Mouse (Mus musculus) left cerebral cortex, adult 9 months (tissue): ENCODE measurements around the gene Wbp2nl.

Source experiments
- DNase-seq, 2 experiments: peaks; one replicate each; pipeline ENCODE4 v3.0.0; 2022; ENCODE audit warnings: low spot score in 2 of 2

Gene Wbp2nl

DNA sequence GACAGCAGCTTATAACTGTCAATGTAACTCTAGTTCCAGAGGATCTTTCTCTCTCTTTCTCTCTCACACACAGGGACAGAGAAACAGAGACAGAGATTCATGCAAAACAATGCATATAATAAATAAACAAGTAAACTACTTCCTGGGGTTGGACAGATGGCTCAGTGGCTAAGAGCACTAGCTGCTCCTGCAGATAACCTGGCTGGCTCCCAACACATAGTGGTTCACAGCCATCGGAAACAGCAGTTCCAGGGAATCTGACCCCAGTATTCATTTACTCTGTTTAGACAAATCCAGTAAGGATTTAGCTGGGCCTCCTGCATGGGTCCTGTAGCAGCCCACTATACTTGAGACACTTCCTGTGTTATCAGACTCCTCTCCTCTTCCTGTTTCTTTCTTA is 20.9 kb downstream of the Wbp2nl start:
- no peak for DNase-seq

DNA sequence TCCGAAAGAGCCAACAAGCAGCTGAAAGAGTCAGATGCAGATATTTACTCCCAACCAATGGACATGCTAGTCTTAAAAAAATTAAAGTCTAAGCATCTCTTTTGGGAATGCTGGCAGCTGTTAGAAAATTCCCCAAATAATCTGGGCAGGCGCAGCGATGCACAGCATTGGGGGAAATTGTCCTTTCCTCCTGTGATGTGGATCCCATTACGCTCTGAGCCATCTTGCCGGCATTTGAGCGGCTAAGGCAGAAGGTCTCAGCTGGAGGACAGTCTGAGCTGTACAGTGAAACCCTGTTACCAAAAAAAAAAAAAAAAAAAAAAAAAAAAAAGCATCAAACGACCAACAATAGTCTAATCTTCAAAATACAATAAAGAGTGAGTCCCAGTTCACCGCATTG is 23.4 kb downstream of the Wbp2nl start:
- no peak for DNase-seq

DNA sequence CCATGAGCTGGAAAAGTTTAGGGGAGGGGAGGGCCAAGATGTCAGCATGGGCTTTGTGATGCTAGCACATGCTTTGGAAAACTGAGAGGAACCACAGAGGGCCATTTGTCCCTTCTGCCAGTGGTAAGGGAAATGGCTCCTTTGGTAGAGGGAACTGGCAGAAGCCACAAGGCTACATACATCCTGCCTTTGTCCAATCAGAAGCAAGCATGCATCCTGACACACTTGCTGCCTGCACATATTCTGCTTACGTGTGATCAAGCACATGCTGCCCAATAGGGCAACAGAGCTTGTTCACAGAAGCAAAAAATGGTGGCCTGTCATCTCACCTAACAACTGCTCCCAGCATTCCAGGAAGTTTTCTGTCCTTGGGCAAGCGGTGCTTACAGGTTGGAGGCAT is 26.6 kb downstream of the Wbp2nl start:
- no peak for DNase-seq

DNA sequence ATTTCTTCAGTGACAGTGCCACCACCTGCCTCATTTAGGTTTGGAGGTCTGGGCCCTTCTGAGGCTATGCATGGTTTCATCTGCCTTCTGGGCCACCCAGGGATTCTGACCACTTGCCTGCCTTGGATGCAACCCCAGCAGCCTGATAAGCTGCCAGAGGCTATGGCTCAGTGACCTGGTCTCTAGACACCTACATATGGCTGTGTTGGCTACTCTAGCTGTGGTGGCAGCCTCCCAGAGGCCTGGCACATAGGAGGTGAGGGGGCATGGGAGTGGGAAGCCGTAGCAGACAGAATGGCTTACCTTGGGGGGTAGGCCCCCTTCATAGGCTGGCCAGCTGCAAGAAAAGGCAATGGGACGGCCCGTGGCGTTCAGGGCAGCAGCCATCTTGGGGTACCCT is 36.4 kb downstream of the Wbp2nl start:
- no peak for DNase-seq

DNA sequence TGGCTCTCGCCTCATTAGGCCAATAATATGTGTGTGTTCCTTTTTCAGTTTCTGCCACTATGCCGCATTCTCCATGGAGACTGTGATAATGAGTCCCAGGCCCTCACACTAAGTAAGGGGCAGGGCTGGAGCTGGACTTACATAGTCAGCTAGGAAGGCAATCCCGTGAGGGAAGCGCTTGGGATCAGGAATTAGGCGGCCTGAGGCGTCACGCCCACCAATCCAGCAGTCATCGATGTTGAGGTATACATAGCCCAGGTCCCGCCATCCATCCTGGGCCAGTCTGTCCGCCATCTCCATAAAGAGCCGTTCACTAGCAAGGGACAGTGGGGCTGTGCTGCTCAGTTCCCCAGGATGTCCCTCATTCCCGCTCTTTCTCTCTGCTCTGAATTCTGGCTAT is 37.9 kb downstream of the Wbp2nl start:
- DNase-seq, result no peak

DNA sequence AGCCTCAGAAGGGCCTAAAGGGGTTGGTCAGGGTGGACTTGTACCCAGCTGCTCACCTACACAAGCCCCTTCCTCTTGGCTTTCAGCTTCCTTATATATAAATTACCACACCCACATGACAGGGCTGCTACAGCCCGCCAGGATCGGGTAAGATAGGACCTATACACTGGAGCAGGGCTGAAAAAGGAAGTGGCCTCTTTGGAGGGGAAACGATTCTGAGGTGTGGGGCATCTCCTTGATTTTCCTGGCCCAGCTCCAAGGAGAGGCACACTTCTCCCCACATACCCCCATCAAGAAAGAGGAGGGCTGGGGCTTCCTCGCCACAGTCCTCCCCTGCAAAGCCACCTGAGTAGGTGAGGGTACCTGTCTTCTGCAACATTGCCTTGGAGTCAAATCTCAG is 39.1 kb downstream of the Wbp2nl start:
- DNase-seq, result no peak

DNA sequence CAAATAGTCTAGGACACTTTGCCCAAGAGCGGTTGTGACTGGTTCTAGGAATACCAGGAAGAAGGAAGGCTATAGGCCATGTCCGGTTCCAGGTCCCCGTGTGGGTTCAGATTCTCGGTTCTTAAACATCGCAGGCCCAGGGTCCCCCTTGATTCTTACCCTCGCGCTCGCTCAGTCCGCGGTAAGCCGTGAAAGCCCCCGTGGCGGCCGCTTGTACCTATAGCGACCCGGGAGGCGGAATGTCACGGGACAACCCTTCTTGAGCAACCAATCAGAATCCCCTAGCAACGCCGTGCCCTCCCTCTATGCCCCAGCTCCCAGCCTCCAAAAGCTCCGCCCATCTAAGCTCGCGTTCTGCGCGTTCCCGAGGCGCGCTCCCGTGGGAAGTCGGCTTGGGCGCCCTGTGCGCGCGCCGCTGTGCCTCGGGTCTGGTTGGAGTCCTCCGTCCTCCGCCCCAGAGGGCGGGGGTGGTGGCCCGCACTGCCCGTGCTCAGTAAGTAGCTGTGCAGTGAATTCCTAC is 39.9 kb downstream of the Wbp2nl start, which contains the start of the genes Naga, Pheta2 and Smdt1:
Gene Naga, minus strand, starts transcription at position 333 of the 520 bp plus-strand sequence.
Gene Pheta2, plus strand, starts transcription at position 350 of the 520 bp plus-strand sequence.
Gene Smdt1, plus strand, starts transcription at position 367 of the 520 bp plus-strand sequence.
- peak; percentile 84 to 95 for DNase-seq

DNA sequence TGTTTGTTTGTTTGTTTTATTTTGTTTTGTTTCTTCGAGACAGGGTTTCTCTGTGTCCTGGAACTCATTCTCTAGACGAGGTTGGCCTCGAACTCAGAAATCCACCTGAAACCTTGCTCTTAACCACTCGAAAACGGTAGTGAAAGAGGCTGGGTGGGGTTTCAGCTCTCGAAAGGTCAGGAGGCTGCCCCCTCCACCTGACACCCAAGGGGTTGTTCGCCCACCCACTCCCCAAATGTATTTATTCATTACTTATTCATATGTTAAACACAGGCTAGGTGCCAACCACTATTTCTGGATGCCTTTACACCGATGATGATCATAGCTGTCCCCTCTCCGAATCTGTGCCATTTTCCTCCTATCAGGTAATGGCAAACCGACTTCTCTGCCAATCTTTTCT is 40.4 kb downstream of the Wbp2nl start:
- DNase-seq, result no peak

DNA sequence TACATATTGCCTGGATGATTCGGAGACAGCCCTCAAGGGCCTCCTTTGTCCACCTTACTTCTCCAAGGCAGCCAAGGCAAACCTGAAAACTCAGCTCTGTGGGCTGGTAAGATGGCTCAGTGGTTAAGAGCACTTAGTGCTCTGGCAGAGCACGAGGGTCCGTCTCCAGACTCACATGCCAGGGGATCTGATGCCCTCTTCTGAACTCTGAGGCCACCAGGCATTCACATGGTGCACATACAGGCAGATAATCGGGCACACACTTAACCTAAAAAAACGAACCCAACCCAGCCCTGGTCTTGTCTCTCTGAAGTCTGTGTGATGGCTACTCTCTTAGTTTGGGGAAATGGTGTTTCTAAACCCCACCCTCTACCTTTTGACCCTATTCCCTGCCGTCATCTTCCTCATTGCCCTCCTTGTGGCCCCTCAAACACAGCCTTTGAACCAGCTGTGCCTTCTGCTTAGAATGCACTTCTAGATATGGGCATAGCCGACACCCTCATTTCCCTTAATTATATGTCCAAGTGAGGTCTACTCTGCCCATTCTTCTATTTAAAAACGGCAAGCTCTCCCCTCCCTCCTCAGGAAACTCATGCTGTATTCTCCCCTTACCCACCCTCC is 41.0 kb downstream of the Wbp2nl start:
- no peak for DNase-seq

DNA sequence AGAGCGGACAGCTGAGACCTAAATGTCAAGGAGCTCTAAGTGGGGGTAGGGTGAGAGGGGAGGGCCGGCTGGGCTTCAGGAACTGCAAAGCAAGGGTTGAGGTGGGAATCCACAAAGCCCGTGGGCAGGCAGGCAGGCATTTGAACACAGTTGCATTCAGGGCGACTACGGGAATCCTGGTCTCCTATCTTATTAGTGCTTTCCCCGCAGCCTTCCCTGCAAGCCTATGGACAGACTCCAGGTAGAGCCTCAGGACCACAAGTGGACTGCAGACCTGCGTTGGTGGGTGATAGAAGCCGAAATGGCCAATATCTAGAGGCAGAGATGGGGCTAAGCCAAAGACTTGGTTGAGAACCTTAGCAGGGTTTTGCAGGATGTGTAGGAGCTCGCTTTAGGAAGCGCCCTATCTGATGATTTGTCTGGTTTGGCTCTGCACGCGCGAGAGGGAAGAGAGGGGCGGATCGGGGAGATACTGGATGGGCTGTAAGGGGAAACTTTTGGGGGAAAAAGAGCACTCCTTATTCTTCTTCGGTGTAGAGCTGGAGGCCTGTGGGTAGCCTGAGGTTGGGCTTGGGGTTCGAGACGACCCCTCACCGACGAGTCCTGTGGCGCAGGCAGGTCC is 41.8 kb downstream of the Wbp2nl start:
- DNase-seq, result no peak

DNA sequence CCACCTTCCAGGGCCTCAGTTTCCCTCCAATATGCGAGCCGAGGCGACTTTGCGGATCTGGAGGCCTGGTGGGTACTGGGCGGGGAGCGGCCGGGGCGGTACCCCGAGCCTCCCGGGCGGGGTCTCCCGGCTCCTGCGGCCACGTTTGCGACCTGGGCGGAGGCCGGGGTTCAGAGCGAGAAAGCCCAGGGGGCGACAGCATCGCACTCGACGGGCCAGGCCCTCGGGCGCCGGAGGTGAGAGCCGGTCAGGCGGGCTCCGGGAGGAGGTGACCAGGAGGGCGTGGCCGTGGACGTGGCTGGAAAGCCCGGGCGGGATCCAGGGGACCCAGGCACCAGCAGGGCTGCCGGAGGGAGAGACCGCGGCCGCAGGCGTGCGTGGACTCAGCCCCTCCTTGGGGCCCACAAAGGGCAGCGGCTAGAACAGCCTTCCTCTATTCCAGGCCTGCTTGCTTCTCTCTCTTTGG is 42.3 kb downstream of the Wbp2nl start:
- DNase-seq, result no peak

DNA sequence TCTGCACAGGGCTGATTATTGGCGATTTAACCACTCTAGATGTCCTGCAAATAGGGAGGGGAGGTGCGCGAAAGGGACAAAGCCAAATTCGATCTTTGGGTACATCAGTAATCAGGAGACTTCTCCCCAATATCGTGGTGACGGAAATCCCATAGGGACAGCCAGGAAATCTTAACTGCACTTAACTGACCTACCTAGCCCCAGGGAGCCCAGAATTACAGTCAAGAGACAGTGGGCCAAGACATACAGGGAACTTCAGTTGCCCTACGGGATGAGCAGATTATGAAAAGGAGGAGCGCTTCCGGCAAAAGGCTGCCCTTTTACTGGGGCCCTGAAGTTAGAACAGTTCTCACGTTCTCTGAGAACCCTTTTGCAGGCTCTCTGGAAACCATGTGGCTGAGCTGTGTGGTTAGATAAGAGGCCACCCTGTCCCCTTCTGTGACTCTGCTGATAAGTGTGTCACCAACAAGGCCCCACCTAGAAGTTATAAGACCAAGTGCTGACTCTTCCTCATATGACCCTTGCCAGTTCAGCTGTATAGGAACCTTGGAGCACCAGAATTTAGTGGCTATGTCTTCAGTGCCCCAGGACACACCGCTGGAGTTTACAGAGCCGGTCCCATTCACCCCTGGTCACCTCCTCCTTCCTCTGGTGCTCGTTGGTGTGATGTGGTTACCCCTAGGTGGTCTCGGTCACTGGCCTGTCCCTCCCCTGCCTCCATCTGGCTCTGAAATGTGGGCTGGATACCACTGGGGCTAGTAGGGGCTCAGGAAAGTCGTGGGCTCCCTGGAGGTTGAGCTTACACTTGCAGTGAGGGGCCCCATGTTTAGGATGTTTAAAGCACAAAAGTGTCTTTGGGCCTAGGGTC is 43.2 kb downstream of the Wbp2nl start:
- no peak for DNase-seq

DNA sequence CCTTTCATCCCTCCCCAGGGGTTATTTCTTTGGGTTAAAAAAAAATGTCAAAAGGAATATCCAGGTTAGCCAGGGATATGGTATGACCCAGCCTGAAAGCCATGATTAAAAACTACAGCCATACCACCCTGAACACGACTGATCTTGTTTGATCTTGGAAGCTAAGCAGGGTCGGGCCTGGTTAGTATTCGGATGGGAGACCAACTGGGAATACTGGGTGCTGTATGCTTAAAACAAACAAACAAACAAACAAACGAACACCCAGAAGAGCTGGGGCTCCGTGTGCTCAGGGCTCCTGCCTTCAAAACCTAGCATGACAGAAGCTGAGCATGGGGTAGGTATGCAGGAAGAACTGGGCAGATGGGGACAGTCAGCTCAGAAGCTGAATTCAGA is 43.8 kb downstream of the Wbp2nl start:
- DNase-seq, result no peak

DNA sequence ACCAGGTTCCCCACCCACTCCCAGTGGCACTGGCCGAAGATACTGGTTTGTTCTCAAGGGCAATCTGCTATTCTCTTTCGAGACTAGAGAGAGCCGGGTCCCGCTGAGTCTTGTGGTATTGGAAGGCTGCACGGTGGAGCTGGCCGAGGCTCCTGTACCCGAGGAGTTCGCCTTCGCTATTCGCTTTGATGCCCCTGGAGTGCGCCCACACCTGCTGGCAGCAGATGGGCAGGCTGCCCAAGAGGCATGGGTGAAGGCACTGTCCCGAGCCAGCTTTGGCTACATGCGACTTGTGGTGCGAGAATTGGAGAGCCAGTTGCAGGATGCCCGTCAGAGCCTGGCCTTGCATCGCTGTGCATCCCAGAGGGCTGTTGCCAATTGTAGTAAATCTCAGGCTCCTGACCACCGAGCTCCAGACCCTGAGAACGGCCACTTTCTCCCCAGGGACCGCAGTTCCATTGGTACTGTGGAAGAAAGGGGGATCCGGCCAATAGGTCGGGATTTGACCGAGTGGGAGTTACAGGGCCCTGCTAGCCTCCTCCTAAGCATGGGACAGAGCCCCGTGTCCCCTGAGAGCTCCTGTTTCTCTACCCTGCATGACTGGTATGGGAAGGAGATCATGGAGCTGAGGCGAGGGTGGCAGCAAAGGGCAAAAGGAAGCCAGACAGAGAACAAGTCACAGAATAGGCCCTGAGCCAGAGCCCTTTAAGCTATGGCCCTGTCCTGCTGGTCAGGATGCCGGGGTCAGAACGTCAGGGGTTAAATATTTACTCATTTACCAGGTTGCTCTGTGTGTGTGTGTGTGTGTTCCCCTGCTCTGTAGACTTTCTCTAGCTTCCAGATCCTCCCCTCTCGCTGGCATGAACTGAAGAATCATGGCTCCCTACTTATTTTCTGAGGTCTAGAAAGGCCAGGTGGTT is 44.9 kb downstream of the Wbp2nl start:
- DNase-seq, result no peak

DNA sequence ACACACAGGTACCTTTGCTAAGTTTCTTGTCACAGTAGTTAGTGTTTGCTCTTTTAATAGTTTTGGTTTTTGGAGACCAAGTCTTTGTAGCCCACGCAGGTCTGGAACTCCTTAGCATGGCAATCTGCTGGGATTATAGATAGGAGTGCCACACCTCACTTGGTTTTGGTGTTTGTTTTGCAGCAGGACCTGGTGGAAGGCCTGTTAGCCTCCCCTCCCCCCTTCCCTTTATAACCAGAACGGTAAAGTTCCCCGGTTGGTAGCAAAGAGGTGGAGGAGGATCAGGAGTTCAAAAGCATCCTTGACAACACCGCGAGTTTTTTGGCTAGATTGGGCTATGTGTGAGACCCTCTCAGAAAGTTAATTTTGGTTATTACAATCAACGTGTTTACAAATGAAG is 46.2 kb downstream of the Wbp2nl start:
- no peak for DNase-seq

DNA sequence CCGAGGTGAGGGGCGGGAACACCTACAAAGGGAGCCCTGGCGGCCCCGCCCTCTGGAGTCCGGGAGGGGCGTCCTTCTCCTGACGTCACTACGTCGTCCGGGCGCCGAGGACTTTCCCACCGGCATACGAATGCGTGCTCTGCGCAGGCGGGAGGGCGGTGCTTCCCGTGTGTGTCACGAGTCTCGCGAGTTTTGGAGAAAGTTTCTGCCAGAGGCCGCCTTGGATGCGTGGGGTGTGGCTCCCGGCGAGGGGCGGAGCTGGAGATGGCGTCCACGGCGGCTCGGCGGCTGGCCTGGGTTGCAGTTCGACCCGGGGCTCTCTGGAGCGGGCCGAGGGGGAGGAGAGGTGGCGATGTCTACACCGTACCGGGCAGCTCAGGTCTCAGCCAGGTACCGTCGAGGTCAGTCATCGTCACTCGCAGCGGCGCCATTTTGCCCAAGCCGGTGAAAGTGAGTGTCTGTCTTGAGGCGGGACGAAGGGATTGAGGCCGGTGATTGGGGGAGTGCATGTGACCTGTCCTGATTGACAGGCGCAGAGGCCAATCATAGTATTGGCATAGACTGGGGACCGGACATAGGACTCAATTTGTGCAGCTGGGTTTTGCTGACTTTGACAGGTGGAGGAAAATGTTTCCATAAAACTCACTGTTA is 47.2 kb downstream of the Wbp2nl start:
- DNase-seq, result peak; percentile 94 to 99

DNA sequence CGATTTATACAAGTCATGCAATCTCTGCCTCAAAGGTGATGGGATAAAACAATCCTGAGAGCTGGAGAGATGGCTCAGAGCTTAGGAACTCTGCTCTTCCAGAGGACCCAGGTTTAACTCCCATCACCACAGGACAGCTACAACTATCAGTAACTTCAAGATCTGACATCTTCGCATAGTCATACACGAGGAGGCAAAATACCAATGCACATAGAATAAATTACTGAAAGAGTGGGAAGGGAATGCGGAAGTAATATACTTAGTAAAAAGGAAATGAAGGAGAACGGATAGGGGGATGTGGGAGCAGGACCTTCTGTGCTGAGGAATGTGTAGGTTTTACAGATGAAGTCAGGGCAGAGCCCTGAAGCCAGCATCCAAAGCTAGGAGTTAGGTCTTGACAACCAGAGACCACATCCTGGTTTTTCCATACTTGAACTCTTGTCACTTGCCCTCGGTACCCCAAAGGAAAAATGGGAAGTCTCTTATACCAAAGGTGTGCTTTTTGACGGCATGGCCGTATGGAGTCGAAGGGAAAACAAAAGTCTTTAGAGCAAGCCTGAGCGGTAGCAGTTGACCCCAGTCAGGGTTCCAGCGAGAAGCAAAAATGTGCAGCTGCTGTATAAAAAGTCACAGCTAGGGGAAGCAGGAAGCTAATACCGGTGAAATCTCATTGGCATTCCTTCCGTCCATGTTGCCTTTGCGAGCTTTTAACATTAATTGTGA is 48.0 kb downstream of the Wbp2nl start:
- DNase-seq, result no peak

DNA sequence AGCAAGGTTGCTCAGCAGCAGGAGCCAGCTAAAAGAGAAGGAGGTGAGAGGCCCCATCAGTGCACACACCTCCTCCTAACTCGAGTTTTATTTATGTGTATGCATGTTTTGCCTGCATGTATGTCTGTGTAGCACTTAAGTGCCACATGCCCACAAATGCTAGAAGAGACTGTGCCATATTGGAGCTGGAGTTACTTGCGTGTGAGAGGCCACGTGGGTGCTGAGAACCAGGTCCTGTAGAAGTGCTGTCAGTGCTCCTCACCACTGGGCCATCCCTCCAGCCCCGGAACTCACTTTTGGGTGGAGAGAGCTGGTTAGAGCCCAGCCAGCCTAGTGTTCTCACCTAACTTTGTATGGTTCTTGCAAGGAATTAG is 48.5 kb downstream of the Wbp2nl start:
- DNase-seq, result no peak

DNA sequence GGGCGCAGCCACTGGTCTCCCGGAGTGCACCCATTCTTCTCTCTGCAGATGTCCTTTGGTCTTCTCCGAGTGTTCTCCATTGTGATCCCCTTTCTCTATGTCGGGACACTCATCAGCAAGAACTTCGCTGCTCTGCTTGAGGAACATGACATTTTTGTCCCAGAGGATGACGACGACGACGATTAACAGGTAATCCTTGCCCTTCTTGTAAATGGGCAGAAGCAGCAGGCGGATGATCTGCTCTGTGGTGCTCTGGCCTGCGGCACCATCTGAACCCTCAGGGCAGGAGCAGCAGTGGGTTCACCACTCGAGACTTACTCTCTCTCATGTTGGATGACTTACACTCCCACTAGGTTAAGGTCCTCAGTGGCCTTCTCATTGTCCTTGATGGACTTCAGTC is 49.1 kb downstream of the Wbp2nl start:
- no peak for DNase-seq
